7 mouse cellular contexts compared by ENCODE assay signal in the genomic region with DNA sequence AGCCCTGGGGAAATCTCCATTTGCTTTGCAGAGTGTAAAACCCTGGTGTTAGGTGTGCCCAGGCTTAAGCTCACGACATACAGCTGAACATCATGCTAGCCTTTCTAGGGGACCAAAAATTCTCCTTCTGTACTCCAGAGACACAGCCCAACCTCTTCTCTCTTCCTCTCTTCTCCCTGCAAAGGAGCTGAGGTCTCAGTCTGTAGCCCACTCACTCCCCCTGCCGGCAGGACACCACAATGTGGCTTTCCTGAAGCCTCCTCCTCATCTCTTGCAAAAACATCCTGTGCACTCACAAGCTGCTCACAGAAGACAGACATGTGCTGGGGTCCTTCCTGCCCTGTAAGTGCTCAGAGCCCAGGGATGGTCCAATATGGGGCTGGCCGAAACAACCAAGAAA. TPM values are rescaled to one million over a fixed set of nuclear protein-coding genes. Genes with fewer than 3 reads are reported as not detected.
DNase-seq lines count a peak whose midpoint lies in the region; ATAC-seq and TF ChIP-seq lines count a peak whose summit lies in the region.

No protein-coding gene starts in this region.

- TF ChIP-seq CTCF in forebrain, postnatal 0 days (IDR thresholded peaks at IDR 0.05; ENCODE audit: low read depth), result peak; percentile 89
- TF ChIP-seq CTCF in small intestine, adult 2 months (IDR thresholded peaks at IDR 0.05; ENCODE audit: extremely low read depth, insufficient read length, insufficient replicate concordance, low read depth, low read length), result peak; percentile 71; the same call in 1 of the 2 replicates

- no peak for TF ChIP-seq POLR2A in small intestine, adult 2 months (IDR thresholded peaks at IDR 0.05; ENCODE audit: low read depth, low read length)

- no peak overlapping the region for H3K4me3 ChIP-seq in forebrain, postnatal 0 days (ENCODE audit: low read depth, low read length)
- no peak overlapping the region for H3K4me3 ChIP-seq in hindbrain, embryonic 16.5 days (ENCODE audit: low read length)
- no peak overlapping the region for H3K4me3 ChIP-seq in midbrain, embryonic 10.5 days
- no peak overlapping the region for H3K4me3 ChIP-seq in small intestine, adult 2 months (ENCODE audit: low read depth, low read length)

- no peaks in the 10 kb centered on the region for H3K4me1 ChIP-seq in forebrain, postnatal 0 days (ENCODE audit: insufficient read depth)
- H3K4me1 ChIP-seq in hindbrain, embryonic 16.5 days (ENCODE audit: control insufficient read depth, insufficient read depth, low read depth, low read length), result no peaks in the 10 kb centered on the region
- no peaks in the 10 kb centered on the region for H3K4me1 ChIP-seq in midbrain, embryonic 10.5 days
- no peaks in the 10 kb centered on the region for H3K4me1 ChIP-seq in small intestine, adult 2 months (ENCODE audit: control insufficient read depth, insufficient read depth, insufficient read length, low read length)

- no peaks in the 10 kb centered on the region for H3K27me3 ChIP-seq in forebrain, postnatal 0 days (ENCODE audit: insufficient read depth, low read length)
- no peaks in the 10 kb centered on the region for H3K27me3 ChIP-seq in hindbrain, embryonic 16.5 days (replicated peaks; ENCODE audit: control insufficient read depth, insufficient read depth, low read length)
- no peaks in the 10 kb centered on the region for H3K27me3 ChIP-seq in midbrain, embryonic 10.5 days (ENCODE audit: low read depth, poor library complexity, severe bottlenecking)
- no peaks in the 10 kb centered on the region for H3K27me3 ChIP-seq in small intestine, adult 2 months (ENCODE audit: control insufficient read depth, insufficient read depth, low read length)

- H3K9ac ChIP-seq in forebrain, postnatal 0 days, result no peak overlapping the region
- H3K9ac ChIP-seq in hindbrain, embryonic 16.5 days (ENCODE audit: low read depth, low read length), result no peak overlapping the region

- H3K36me3 ChIP-seq in forebrain, postnatal 0 days (ENCODE audit: insufficient read depth), result peaks cover 59% of the 10 kb centered on the region
- peaks cover 39% of the 10 kb centered on the region for H3K36me3 ChIP-seq in hindbrain, embryonic 16.5 days (ENCODE audit: control insufficient read depth, insufficient read depth, low read length)
- peaks cover 91% of the 10 kb centered on the region for H3K36me3 ChIP-seq in midbrain, embryonic 10.5 days
- peaks cover 5% of the 10 kb centered on the region; the same call in 1 of the 2 replicates for H3K36me3 ChIP-seq in small intestine, adult 2 months (ENCODE audit: control insufficient read depth, insufficient read depth, low read length)

- ATAC-seq in forebrain, postnatal 0 days, result peak; percentile 72
- peak; percentile 68; the same call in 1 of the 2 replicates for ATAC-seq in hindbrain, embryonic 16.5 days

- no peak overlapping the region for H3K4me2 ChIP-seq in forebrain, postnatal 0 days (ENCODE audit: low read depth)
- no peak overlapping the region for H3K4me2 ChIP-seq in hindbrain, embryonic 16.5 days (ENCODE audit: low read length)

- H3K9me3 ChIP-seq in forebrain, postnatal 0 days (ENCODE audit: low read length), result no peaks in the 10 kb centered on the region
- no peaks in the 10 kb centered on the region for H3K9me3 ChIP-seq in hindbrain, embryonic 16.5 days (ENCODE audit: control insufficient read depth, low read length)
- H3K9me3 ChIP-seq in midbrain, embryonic 10.5 days (replicated peaks), result no peaks in the 10 kb centered on the region

- H3K27ac ChIP-seq in forebrain, postnatal 0 days (ENCODE audit: low read depth, low read length), result no peak overlapping the region
- no peak overlapping the region for H3K27ac ChIP-seq in hindbrain, embryonic 16.5 days (ENCODE audit: low read depth, low read length)
- H3K27ac ChIP-seq in midbrain, embryonic 10.5 days (replicated peaks), result no peak overlapping the region
- no peak overlapping the region for H3K27ac ChIP-seq in small intestine, adult 2 months (ENCODE audit: insufficient read depth, low read depth, low read length)

- 38% methylated on average over 3 of the region's 3 CpGs for WGBS in forebrain, postnatal 0 days
- 31% methylated on average over 3 of the region's 3 CpGs for WGBS in hindbrain, embryonic 16.5 days
- WGBS in midbrain, embryonic 10.5 days, result 34% methylated on average over 3 of the region's 3 CpGs
- WGBS in small intestine, adult 2 months, result 41% methylated on average over 3 of the region's 3 CpGs

- DNase-seq in T-cell, adult 2 months (ENCODE audit: low spot score), result peak; percentile 34
- peak; percentile 65 for DNase-seq in cerebellum, adult 11-12 months
- DNase-seq in forebrain, postnatal 0 days, result peak; percentile 80
- DNase-seq in left cerebral cortex, adult 8-10 months (ENCODE audit: low spot score in 2 of 2), result peak; percentile 40 to 52
- peak; percentile 71 for DNase-seq in midbrain, embryonic 10.5 days (ENCODE audit: low spot score)

RNA-seq across cellular contexts. Expression of gene Scube2, which starts 27.1 kb away (rescaled TPM):
- total RNA-seq in forebrain, postnatal 0 days (2014; rRNA removed), result 1.8 TPM in 2 replicates
- 0.78 and 1.6 TPM in 2 replicates for polyA plus RNA-seq in forebrain, postnatal 0 days (2015; fragmentation: Nextera tagmentation; extraction: Ambion mirVana)
- polyA plus RNA-seq in hindbrain, embryonic 16.5 days (2015; fragmentation: Nextera tagmentation; extraction: Ambion mirVana), result 2.5 TPM in 2 replicates
- total RNA-seq in left cerebral cortex, adult 8-10 months (2022), result 1 to 10 TPM in 1 of 4 experiments, under 1 TPM in 3; 0.79 to 1.2 (median 0.88) TPM
- 3.8 and 6.7 TPM in 2 replicates for polyA plus RNA-seq in midbrain, embryonic 10.5 days (2016; fragmentation: Nextera tagmentation; extraction: Ambion mirVana)
- polyA plus RNA-seq in small intestine, adult 2 months (2012; rRNA removed), result 1.2 and 1.6 TPM in 2 replicates
